In genomic region chr1:74297269-74297668, GRCm38 (mm10) we compare ENCODE assay signal across 9 mouse cellular contexts. TPM values are rescaled to one million over a fixed set of nuclear protein-coding genes. Genes with fewer than 3 reads are reported as not detected.
DNase-seq lines count a peak whose midpoint lies in the region; ATAC-seq and TF ChIP-seq lines count a peak whose summit lies in the region.
"Had no signal": no experiment of that assay in that cellular context is flagged by ENCODE, and none has a peak within 500 bp of the region (broad histone marks: within the 10 kb centered on the region; RNA-seq: fewer than 3 reads in every experiment).

No protein-coding gene starts in this region.

- no peak for DNase-seq in kidney, adult 18-20 months
- peak; percentile 56 for DNase-seq in kidney, postnatal 10 days
- DNase-seq in midbrain, embryonic 11.5 days (ENCODE audit: low spot score, missing footprints) = no peak
- DNase-seq in right cerebral cortex, postnatal 4 days = no peak
- no peak for DNase-seq in layer of hippocampus, adult 9-10 months (ENCODE audit: low spot score)

- no peak overlapping the region for H3K4me3 ChIP-seq in kidney, embryonic 16.5 days (ENCODE audit: low read length)
- no peak overlapping the region for H3K4me3 ChIP-seq in embryonic facial prominence, embryonic 15.5 days (replicated peaks)
- H3K4me3 ChIP-seq in olfactory bulb, adult 2 months (ENCODE audit: insufficient read depth, low read depth, low read length) = no peak overlapping the region
- no peak overlapping the region for H3K4me3 ChIP-seq in midbrain, embryonic 11.5 days (ENCODE audit: low read depth, low read length)
- H3K4me3 ChIP-seq: hindbrain, embryonic 15.5 days had no signal

- H3K36me3 ChIP-seq in kidney, embryonic 16.5 days (ENCODE audit: insufficient read depth, low read length) = peaks cover 17% of the 10 kb centered on the region
- H3K36me3 ChIP-seq in embryonic facial prominence, embryonic 15.5 days = peaks cover 20% of the 10 kb centered on the region
- H3K36me3 ChIP-seq in midbrain, embryonic 11.5 days (ENCODE audit: control insufficient read depth, insufficient read depth, low read length) = no peaks in the 10 kb centered on the region
- H3K36me3 ChIP-seq: hindbrain, embryonic 15.5 days had no signal

- H3K27me3 ChIP-seq in kidney, embryonic 16.5 days (ENCODE audit: insufficient read depth, low read length) = no peaks in the 10 kb centered on the region
- H3K27me3 ChIP-seq in embryonic facial prominence, embryonic 15.5 days = no peaks in the 10 kb centered on the region
- H3K27me3 ChIP-seq in midbrain, embryonic 11.5 days (ENCODE audit: control insufficient read depth, insufficient read depth, low read length) = no peaks in the 10 kb centered on the region

- TF ChIP-seq POLR2A in olfactory bulb, adult 2 months (IDR thresholded peaks at IDR 0.05; ENCODE audit: insufficient read depth, low read depth, low read length) = no peak

- no peaks in the 10 kb centered on the region for H3K9me3 ChIP-seq in kidney, embryonic 16.5 days (ENCODE audit: low read length)
- no peaks in the 10 kb centered on the region for H3K9me3 ChIP-seq in embryonic facial prominence, embryonic 15.5 days (replicated peaks)
- no peaks in the 10 kb centered on the region for H3K9me3 ChIP-seq in midbrain, embryonic 11.5 days (ENCODE audit: control insufficient read depth, low read length)
- H3K9me3 ChIP-seq: hindbrain, embryonic 15.5 days had no signal

- no peak for TF ChIP-seq CTCF in olfactory bulb, adult 2 months (IDR thresholded peaks at IDR 0.05; ENCODE audit: insufficient read depth, low read depth, low read length)

- ATAC-seq in kidney, embryonic 16.5 days (ENCODE audit: low FRiP score, low TSS enrichment) = no peak
- ATAC-seq in embryonic facial prominence, embryonic 15.5 days (ENCODE audit: insufficient number of reproducible peaks, low FRiP score, low TSS enrichment, low read depth) = no peak
- ATAC-seq in midbrain, embryonic 11.5 days (ENCODE audit: low FRiP score) = no peak

- H3K4me1 ChIP-seq in kidney, embryonic 16.5 days (ENCODE audit: insufficient read depth, low read length) = peaks cover 46% of the 10 kb centered on the region
- peaks cover 66% of the 10 kb centered on the region for H3K4me1 ChIP-seq in embryonic facial prominence, embryonic 15.5 days
- H3K4me1 ChIP-seq in olfactory bulb, adult 2 months (ENCODE audit: control insufficient read depth, insufficient read depth, low read length) = peaks cover 48% of the 10 kb centered on the region
- peaks cover 12% of the 10 kb centered on the region for H3K4me1 ChIP-seq in midbrain, embryonic 11.5 days (ENCODE audit: control insufficient read depth, insufficient read depth, low read length)

- H3K9ac ChIP-seq in kidney, embryonic 16.5 days (replicated peaks; ENCODE audit: low read length) = 0 out of 2 replicates have a peak overlapping the region, but pooled peaks have one; percentile 19
- H3K9ac ChIP-seq in embryonic facial prominence, embryonic 15.5 days = no peak overlapping the region
- no peak overlapping the region for H3K9ac ChIP-seq in midbrain, embryonic 11.5 days (ENCODE audit: low read length)
- H3K9ac ChIP-seq: hindbrain, embryonic 15.5 days had no signal

- 31% methylated on average over 3 of the region's 3 CpGs for WGBS in kidney, embryonic 16.5 days
- WGBS in embryonic facial prominence, embryonic 15.5 days = 50% methylated on average over 3 of the region's 3 CpGs
- 56% methylated on average over 3 of the region's 3 CpGs for WGBS in olfactory bulb, adult 2 months
- 80% methylated on average over 3 of the region's 3 CpGs for WGBS in midbrain, embryonic 11.5 days

- H3K4me2 ChIP-seq in kidney, embryonic 16.5 days (replicated peaks; ENCODE audit: low read depth, low read length) = no peak overlapping the region; the same call in 1 of the 2 replicates
- 0 out of 2 replicates have a peak overlapping the region, but pooled peaks have one; percentile 43 for H3K4me2 ChIP-seq in embryonic facial prominence, embryonic 15.5 days (replicated peaks)
- no peak overlapping the region for H3K4me2 ChIP-seq in midbrain, embryonic 11.5 days

- H3K27ac ChIP-seq in kidney, embryonic 16.5 days (ENCODE audit: low read length) = peak overlapping the region; percentile 98
- H3K27ac ChIP-seq in embryonic facial prominence, embryonic 15.5 days (replicated peaks) = peak overlapping the region; percentile 99
- peak overlapping the region; percentile 9; the same call in 1 of the 2 replicates for H3K27ac ChIP-seq in olfactory bulb, adult 2 months (ENCODE audit: insufficient read depth, low read depth, low read length)
- no peak overlapping the region for H3K27ac ChIP-seq in midbrain, embryonic 11.5 days (ENCODE audit: low read depth, low read length)

RNA-seq across cellular contexts. Expression of gene Tmbim1, which starts 8.2 kb away (rescaled TPM):
- polyA plus RNA-seq in kidney, embryonic 16.5 days (2015; fragmentation: Nextera tagmentation; extraction: Ambion mirVana) = 33.5 and 35.1 TPM in 2 replicates
- 56.6 and 63.9 TPM in 2 replicates for polyA plus RNA-seq in embryonic facial prominence, embryonic 15.5 days (2015; fragmentation: Nextera tagmentation; extraction: Ambion mirVana)
- 36.6 TPM in 1 of 2 replicates, not detected in the other for polyA plus RNA-seq in olfactory bulb, adult 2 months (2012; ENCODE audit: insufficient read depth, insufficient read length, low replicate concordance, missing spikeins)
- 6.4 and 7.0 TPM in 2 replicates for polyA plus RNA-seq in midbrain, embryonic 11.5 days (2014; fragmentation: Nextera tagmentation; extraction: Ambion mirVana)

RNA-seq across cellular contexts. Expression of gene Pnkd, which starts 12.5 kb away (rescaled TPM):
- polyA plus RNA-seq in kidney, embryonic 16.5 days (2015; fragmentation: Nextera tagmentation; extraction: Ambion mirVana) = 149 and 156 TPM in 2 replicates
- polyA plus RNA-seq in embryonic facial prominence, embryonic 15.5 days (2015; fragmentation: Nextera tagmentation; extraction: Ambion mirVana) = 120 and 130 TPM in 2 replicates
- polyA plus RNA-seq in olfactory bulb, adult 2 months (2012; ENCODE audit: insufficient read depth, insufficient read length, low replicate concordance, missing spikeins) = not detected in 2 replicates
- polyA plus RNA-seq in midbrain, embryonic 11.5 days (2014; fragmentation: Nextera tagmentation; extraction: Ambion mirVana) = 83.9 and 84.6 TPM in 2 replicates

RNA-seq across cellular contexts. Expression of gene Aamp, which starts 12.7 kb away (rescaled TPM):
- polyA plus RNA-seq in kidney, embryonic 16.5 days (2015; fragmentation: Nextera tagmentation; extraction: Ambion mirVana) = 322 and 350 TPM in 2 replicates
- 247 and 256 TPM in 2 replicates for polyA plus RNA-seq in embryonic facial prominence, embryonic 15.5 days (2015; fragmentation: Nextera tagmentation; extraction: Ambion mirVana)
- polyA plus RNA-seq in olfactory bulb, adult 2 months (2012; ENCODE audit: insufficient read depth, insufficient read length, low replicate concordance, missing spikeins) = not detected in 2 replicates
- 175 and 186 TPM in 2 replicates for polyA plus RNA-seq in midbrain, embryonic 11.5 days (2014; fragmentation: Nextera tagmentation; extraction: Ambion mirVana)

RNA-seq across cellular contexts. Expression of gene Gpbar1, which starts 18.9 kb away (rescaled TPM):
- 1.6 and 1.9 TPM in 2 replicates for polyA plus RNA-seq in kidney, embryonic 16.5 days (2015; fragmentation: Nextera tagmentation; extraction: Ambion mirVana)
- polyA plus RNA-seq in embryonic facial prominence, embryonic 15.5 days (2015; fragmentation: Nextera tagmentation; extraction: Ambion mirVana) = not detected in 2 replicates
- polyA plus RNA-seq in olfactory bulb, adult 2 months (2012; ENCODE audit: insufficient read depth, insufficient read length, low replicate concordance, missing spikeins) = not detected in 2 replicates
- 0.15 TPM in 1 of 2 replicates, not detected in the other for polyA plus RNA-seq in midbrain, embryonic 11.5 days (2014; fragmentation: Nextera tagmentation; extraction: Ambion mirVana)
- polyA plus RNA-seq: hindbrain, embryonic 15.5 days had no signal
